Mouse (Mus musculus) embryonic facial prominence, embryonic 13.5 days (tissue): Measurements from ENCODE around the gene Wif1. TPM values are rescaled to one million over a fixed set of nuclear protein-coding genes. Genes with fewer than 3 reads are reported as not detected.

ENCODE experiments used
- ATAC-seq: fragments of 200-750 bp; cut with Nextera tagmentation; 2 replicates; pipeline ENCODE4 v1.8.0; 2017; ENCODE audit warnings: low read depth; ENCODE audit not compliant: insufficient number of reproducible peaks, insufficient read depth, low FRiP score, low TSS enrichment
- H3K27ac ChIP-seq: fragments of 300-500 bp; sonication (generic); 2 replicates; pipeline ENCODE4 v1.5.1; 2015; ENCODE audit warnings: moderate library complexity, mild to moderate bottlenecking, inconsistent platforms
- H3K27me3 ChIP-seq: fragments of 300-500 bp; sonication (generic); 2 replicates; pipeline ENCODE4 v1.6.1; 2015; ENCODE audit warnings: mild to moderate bottlenecking, inconsistent platforms
- H3K36me3 ChIP-seq: fragments of 300-500 bp; sonication (generic); 2 replicates; pipeline ENCODE4 v1.6.1; 2015; ENCODE audit warnings: mild to moderate bottlenecking, inconsistent platforms
- H3K4me1 ChIP-seq: fragments of 300-500 bp; sonication (generic); 2 replicates; pipeline ENCODE4 v1.6.1; 2015; ENCODE audit warnings: inconsistent platforms
- H3K4me2 ChIP-seq: fragments of 300-500 bp; sonication (generic); 2 replicates; pipeline ENCODE4 v1.6.1; 2015; ENCODE audit warnings: moderate library complexity, mild to moderate bottlenecking, inconsistent platforms
- H3K4me3 ChIP-seq: fragments of 300-500 bp; sonication (generic); 2 replicates; pipeline ENCODE4 v1.5.1; 2015; ENCODE audit warnings: mild to moderate bottlenecking, inconsistent platforms
- H3K9ac ChIP-seq: fragments of 300-500 bp; sonication (generic); 2 replicates; pipeline ENCODE4 v1.6.1; 2015; ENCODE audit warnings: mild to moderate bottlenecking, inconsistent platforms
- H3K9me3 ChIP-seq: fragments of 300-500 bp; sonication (generic); 2 replicates; pipeline ENCODE4 v1.6.1; 2016; ENCODE audit warnings: inconsistent platforms
- WGBS: fragments of 180-500 bp; shearing (Covaris S2); methylation state at CpG from one replicate; pipeline ENCODE4 v1.1.7; 2015; ENCODE audit warnings: mixed read lengths; 5-methylcytosine and 5-hydroxymethylcytosine counted together
- polyA plus RNA-seq: library from polyadenylated mRNA; unstranded; fragments of >200 nt; fragmentation: Nextera tagmentation; extraction: Ambion mirVana; gene quantifications from 2 replicates; pipeline ENCODE4 v1.2.1, GENCODE M21; 2015

Wif1 gene
- polyA plus RNA-seq, 1 experiment from 2014 or later = 111 TPM

DNA sequence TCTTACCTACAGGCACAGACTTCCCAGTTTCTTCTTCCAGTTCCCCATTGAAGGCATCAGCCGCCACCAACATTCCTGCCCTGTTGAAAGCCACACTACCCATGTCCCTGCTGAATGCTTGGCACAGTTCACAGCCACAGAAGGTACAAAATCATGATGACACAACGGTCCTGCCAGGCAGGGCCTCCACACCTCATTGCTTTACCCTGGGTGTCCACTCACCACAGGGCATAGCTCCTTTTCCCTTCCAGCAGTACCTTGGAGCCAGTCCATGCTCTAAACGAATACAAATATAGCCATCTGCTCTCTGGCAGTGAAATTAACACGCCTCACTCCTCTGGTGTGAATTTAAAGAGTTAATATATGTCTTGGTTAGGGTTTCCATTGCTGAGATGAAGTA lies 49.1 kb downstream of the Wif1 start:
- Histone ChIP-seq H3K9me3 (no peaks in the 10 kb centered on the region), H3K4me2 (no peak overlapping the region), H3K27me3 (no peaks in the 10 kb centered on the region), H3K27ac (no peak overlapping the region), H3K4me1 (no peaks in the 10 kb centered on the region), H3K36me3 (no peaks in the 10 kb centered on the region), H3K9ac (no peak overlapping the region), H3K4me3 (no peak overlapping the region)
- no peak for ATAC-seq
- WGBS = 89% methylated on average over 4 of the region's 4 CpGs

DNA sequence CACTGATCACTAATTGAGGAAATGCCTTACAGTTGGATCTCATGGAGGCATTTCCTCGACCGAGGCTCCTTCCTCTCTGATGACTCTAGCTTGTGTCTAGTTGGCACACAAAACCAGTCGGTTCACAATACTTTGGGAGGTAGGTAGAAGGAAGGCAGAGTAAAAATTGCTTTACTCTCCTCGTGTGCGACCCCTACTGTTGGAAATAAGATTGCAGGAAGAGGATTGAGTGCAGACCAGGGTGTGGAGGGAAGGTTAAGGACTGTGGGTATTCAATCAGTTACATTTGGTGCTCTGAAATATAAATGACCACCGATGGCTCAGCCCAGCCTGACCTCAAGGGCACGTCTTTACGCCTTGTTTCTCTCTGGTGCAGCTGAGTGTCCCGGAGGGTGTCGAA lies 49.8 kb downstream of the Wif1 start:
- H3K36me3 ChIP-seq = no peaks in the 10 kb centered on the region
- no peak overlapping the region for H3K4me3 ChIP-seq
- H3K27me3 ChIP-seq = no peaks in the 10 kb centered on the region
- H3K4me2 ChIP-seq = no peak overlapping the region
- ATAC-seq = no peak
- 72% methylated on average over 10 of the region's 10 CpGs for WGBS
- H3K4me1 ChIP-seq = peaks cover 3% of the 10 kb centered on the region; the same call in 1 of the 2 replicates
- H3K9me3 ChIP-seq = no peaks in the 10 kb centered on the region
- no peak overlapping the region for H3K9ac ChIP-seq
- no peak overlapping the region for H3K27ac ChIP-seq

- ATAC-seq = no peak
- H3K4me3 ChIP-seq = no peak overlapping the region
Observed at GRCm38 (mm10) chr10:121088679-121089078, 54.9 kb downstream of the Wif1 start.

DNA sequence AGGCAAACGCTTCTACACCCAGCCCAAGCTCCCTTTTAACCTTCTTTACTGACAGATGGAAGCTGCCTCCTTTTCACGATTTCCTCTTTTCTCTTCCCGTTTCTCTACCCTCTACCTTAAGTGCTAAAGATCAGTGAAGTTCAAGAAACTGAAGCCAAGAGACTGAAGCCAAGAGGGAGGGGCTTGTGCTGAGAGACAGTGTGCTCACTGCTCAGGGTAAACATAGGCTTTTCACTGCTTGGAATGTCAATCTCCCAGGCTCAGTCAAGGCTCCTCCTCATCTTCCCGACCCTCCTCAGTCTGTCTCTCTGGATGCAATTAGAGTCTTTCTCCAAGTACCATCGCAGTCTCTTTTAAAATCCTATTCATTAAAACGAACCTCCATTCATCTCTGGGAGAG lies 55.6 kb downstream of the Wif1 start:
- Histone ChIP-seq H3K9ac (no peak overlapping the region), H3K9me3 (no peaks in the 10 kb centered on the region), H3K4me1 (peaks cover 14% of the 10 kb centered on the region), H3K4me3 (peak overlapping the region; percentile 12), H3K27ac (no peak overlapping the region), H3K36me3 (no peaks in the 10 kb centered on the region), H3K27me3 (no peaks in the 10 kb centered on the region), H3K4me2 (peak overlapping the region; percentile 49)
- no peak for ATAC-seq
- 3% methylated on average over 6 of the region's 6 CpGs for WGBS

More at GRCm38 (mm10) chr10:121088679-121089078, 54.9 kb downstream of the Wif1 start:
- 76% methylated on average over 5 of the region's 5 CpGs for WGBS
- H3K27me3 ChIP-seq = no peaks in the 10 kb centered on the region
- peaks cover 14% of the 10 kb centered on the region for H3K4me1 ChIP-seq
- no peaks in the 10 kb centered on the region for H3K9me3 ChIP-seq
- no peaks in the 10 kb centered on the region for H3K36me3 ChIP-seq
- H3K4me2 ChIP-seq = no peak overlapping the region
- no peak overlapping the region; the same call in 1 of the 2 replicates for H3K27ac ChIP-seq
- H3K9ac ChIP-seq = no peak overlapping the region

GRCm38 (mm10) chr10:121090006-121090405 lies 56.2 kb downstream of the Wif1 start:
- no peak overlapping the region for H3K27ac ChIP-seq
- no peak overlapping the region for H3K9ac ChIP-seq
- no peaks in the 10 kb centered on the region for H3K27me3 ChIP-seq
- H3K9me3 ChIP-seq = no peaks in the 10 kb centered on the region
- no peak overlapping the region for H3K4me3 ChIP-seq
- H3K4me2 ChIP-seq = peak overlapping the region; percentile 49
- 19% methylated on average over 8 of the region's 8 CpGs for WGBS
- ATAC-seq = no peak
- peaks cover 14% of the 10 kb centered on the region for H3K4me1 ChIP-seq
- H3K36me3 ChIP-seq = no peaks in the 10 kb centered on the region

GRCm38 (mm10) chr10:121095948-121096347 lies 62.2 kb downstream of the Wif1 start:
- H3K9me3 ChIP-seq = no peaks in the 10 kb centered on the region
- no peak for ATAC-seq
- no peak overlapping the region for H3K27ac ChIP-seq
- no peaks in the 10 kb centered on the region for H3K27me3 ChIP-seq
- no peaks in the 10 kb centered on the region for H3K36me3 ChIP-seq
- no peak overlapping the region for H3K4me2 ChIP-seq
- 71% methylated on average over 12 of the region's 12 CpGs for WGBS
- peaks cover 30% of the 10 kb centered on the region for H3K4me1 ChIP-seq
- no peak overlapping the region for H3K4me3 ChIP-seq
- H3K9ac ChIP-seq = no peak overlapping the region

GRCm38 (mm10) chr10:121098263-121098662 lies 64.5 kb downstream of the Wif1 start:
- 0 out of 2 replicates have a peak, but pooled peaks cover under 1% of the 10 kb centered on the region for H3K9me3 ChIP-seq
- 41% methylated on average over 12 of the region's 12 CpGs for WGBS
- peak overlapping the region; percentile 57; the same call in 1 of the 2 replicates for H3K27ac ChIP-seq
- no peaks in the 10 kb centered on the region for H3K36me3 ChIP-seq
- no peaks in the 10 kb centered on the region for H3K27me3 ChIP-seq
- no peak overlapping the region for H3K9ac ChIP-seq
- H3K4me2 ChIP-seq = no peak overlapping the region
- peaks cover 30% of the 10 kb centered on the region for H3K4me1 ChIP-seq
- H3K4me3 ChIP-seq = no peak overlapping the region
- ATAC-seq = no peak

- Histone ChIP-seq H3K9ac (no peak overlapping the region), H3K9me3 (peaks cover 5% of the 10 kb centered on the region; the same call in 1 of the 2 replicates), H3K4me2 (no peak overlapping the region), H3K27me3 (no peaks in the 10 kb centered on the region), H3K27ac (no peak overlapping the region), H3K4me1 (peaks cover 30% of the 10 kb centered on the region), H3K36me3 (no peaks in the 10 kb centered on the region), H3K4me3 (no peak overlapping the region)
- no peak for ATAC-seq
- WGBS = 4% methylated on average over 11 of the region's 11 CpGs
Observed at GRCm38 (mm10) chr10:121099658-121100057, 65.9 kb downstream of the Wif1 start.

DNA sequence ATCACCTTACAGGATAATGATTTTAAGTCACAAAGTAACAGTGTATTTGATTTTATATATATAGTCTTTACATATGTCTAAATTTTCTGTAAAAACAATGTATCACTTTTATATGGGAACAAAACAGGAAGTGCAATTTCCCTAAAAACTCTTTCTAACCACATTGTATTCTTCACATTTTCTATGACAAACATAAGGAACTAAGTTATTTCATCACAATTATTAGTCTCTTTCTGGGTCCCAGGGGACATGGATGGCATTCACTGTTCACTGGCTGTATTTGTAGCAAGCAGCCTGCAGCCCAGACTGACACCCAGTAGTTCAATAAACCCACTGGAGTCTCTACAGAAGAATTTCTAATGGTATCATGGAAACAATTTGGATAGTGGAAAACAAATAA lies 82.4 kb downstream of the Wif1 start:
- no peaks in the 10 kb centered on the region for H3K9me3 ChIP-seq
- no peaks in the 10 kb centered on the region for H3K4me1 ChIP-seq
- no peak for ATAC-seq

DNA sequence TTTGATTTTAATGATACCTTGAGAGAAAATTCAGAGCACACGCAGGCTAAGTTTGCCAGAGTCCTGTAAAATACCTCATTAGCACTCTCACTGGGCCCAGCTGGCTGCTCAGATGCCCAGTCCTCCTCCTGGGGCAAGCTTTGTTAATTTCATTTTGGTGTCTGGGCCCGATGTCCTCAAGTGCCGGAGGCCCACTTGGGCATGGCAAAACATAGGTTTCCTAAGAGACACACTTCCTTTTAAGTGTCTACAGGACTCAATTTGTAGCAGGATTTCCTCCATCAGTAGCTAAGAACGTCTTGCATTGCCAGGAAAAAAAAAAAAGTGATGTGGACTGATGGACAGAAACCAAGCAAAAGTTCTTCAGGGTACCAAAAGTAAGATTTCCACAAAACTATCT lies 82.9 kb downstream of the Wif1 start:
- Histone ChIP-seq H3K4me3 (no peak overlapping the region), H3K36me3 (no peaks in the 10 kb centered on the region), H3K27me3 (no peaks in the 10 kb centered on the region), H3K9ac (no peak overlapping the region), H3K9me3 (no peaks in the 10 kb centered on the region), H3K4me1 (no peaks in the 10 kb centered on the region), H3K27ac (no peak overlapping the region), H3K4me2 (no peak overlapping the region)
- WGBS = 41% methylated on average over 4 of the region's 4 CpGs
- ATAC-seq = no peak

More for the DNA sequence above, 82.4 kb downstream of the Wif1 start:
- H3K27ac ChIP-seq = no peak overlapping the region
- no peak overlapping the region for H3K4me3 ChIP-seq
- H3K36me3 ChIP-seq = no peaks in the 10 kb centered on the region
- H3K9ac ChIP-seq = no peak overlapping the region
- H3K4me2 ChIP-seq = no peak overlapping the region
- no peaks in the 10 kb centered on the region for H3K27me3 ChIP-seq

- no peaks in the 10 kb centered on the region for H3K27me3 ChIP-seq
- H3K9me3 ChIP-seq = no peaks in the 10 kb centered on the region
- H3K4me1 ChIP-seq = no peaks in the 10 kb centered on the region
- H3K4me2 ChIP-seq = no peak overlapping the region
- H3K4me3 ChIP-seq = no peak overlapping the region
- no peaks in the 10 kb centered on the region for H3K36me3 ChIP-seq
- 88% methylated on average over 6 of the region's 6 CpGs for WGBS
- H3K27ac ChIP-seq = no peak overlapping the region
- H3K9ac ChIP-seq = no peak overlapping the region
- no peak for ATAC-seq
Observed at GRCm38 (mm10) chr10:121120751-121121150, 87.0 kb downstream of the Wif1 start.

DNA sequence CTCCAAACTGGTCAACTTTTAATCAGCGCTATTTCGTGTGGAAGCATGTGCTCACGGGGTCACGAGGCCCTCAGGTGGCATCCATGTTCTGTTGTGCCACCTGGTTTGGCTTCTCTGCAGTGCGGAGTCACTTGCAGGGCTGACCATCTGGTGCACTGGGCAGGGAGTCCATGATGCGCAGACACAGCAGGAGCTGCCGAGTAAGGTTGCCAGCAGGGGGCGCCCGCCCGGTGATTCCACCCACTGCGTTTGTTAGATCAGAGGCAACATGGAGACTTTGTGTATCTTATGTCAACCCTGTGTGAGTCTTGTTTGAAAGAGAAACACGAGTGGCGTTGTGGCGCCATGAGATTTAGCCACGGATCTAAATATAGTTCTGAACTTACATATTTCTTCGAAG lies 90.7 kb downstream of the Wif1 start:
- H3K27ac ChIP-seq = no peak overlapping the region
- peaks cover 17% of the 10 kb centered on the region for H3K4me1 ChIP-seq
- H3K9me3 ChIP-seq = no peaks in the 10 kb centered on the region
- no peak overlapping the region for H3K9ac ChIP-seq
- ATAC-seq = no peak
- no peaks in the 10 kb centered on the region for H3K36me3 ChIP-seq
- no peak overlapping the region for H3K4me3 ChIP-seq
- no peak overlapping the region for H3K4me2 ChIP-seq
- H3K27me3 ChIP-seq = no peaks in the 10 kb centered on the region
- WGBS = 92% methylated on average over 16 of the region's 16 CpGs
